Mouse (Mus musculus) lung, adult 2 months (tissue): ENCODE measurements at regions not wholly inside any gene's neighbourhood (a gene's known extent, or its start where the extent isn't known, plus 50 kb on each side); places are given as distances from the start of the nearest gene placed in this dataset.

ENCODE experiments used
- CTCF ChIP-seq: fragments of 200-500 bp; IDR thresholded peaks from 2 replicates; pipeline ENCODE4 v1.5.1; 2011; ENCODE audit warnings: mild to moderate bottlenecking, low read length, control low read depth; ENCODE audit not compliant: insufficient read depth
- POLR2A ChIP-seq: fragments of 200-500 bp; IDR thresholded peaks from 2 replicates; pipeline ENCODE4 v1.6.1; 2011; ENCODE audit warnings: low read depth, mild to moderate bottlenecking, control low read depth, low read length, borderline replicate concordance; ENCODE audit errors: extremely low read depth

GRCm38 (mm10) chr10:99471832-99472497, 208.9 kb downstream of the Dusp6 start:
- no peak for TF ChIP-seq POLR2A
- no peak for TF ChIP-seq CTCF
